Mouse (Mus musculus) CH12.LX (cell line): ENCODE data around the gene Plek2.
A peak's percentile ranks its signal among the peaks of the same experiment; 100 is the strongest.

Experiments used
- CHD2 ChIP-seq: IDR thresholded peaks from 2 replicates; pipeline ENCODE4 v1.6.1; 2011; ENCODE audit warnings: low read length, improper control_type of control experiment
- CTCF ChIP-seq, 2 experiments: IDR thresholded peaks in 1 of 2; conservative IDR thresholded peaks in 1 of 2; 2 replicates each; pipeline ENCODE4 v1.5.1; 2011 to 2012; ENCODE audit warnings: low read depth in 2 of 2, low read length in 2 of 2, improper control_type of control experiment in 1 of 2, inconsistent platforms in 1 of 2, mild to moderate bottlenecking in 1 of 2, moderate library complexity in 1 of 2
- ELF1 ChIP-seq: IDR thresholded peaks from 2 replicates; pipeline ENCODE4 v1.6.1; 2014; ENCODE audit warnings: low read depth, mild to moderate bottlenecking, inconsistent platforms, low read length, improper control_type of control experiment
- MAZ ChIP-seq: IDR thresholded peaks from 2 replicates; pipeline ENCODE4 v1.6.1; 2012; ENCODE audit warnings: low read depth, mild to moderate bottlenecking, inconsistent platforms, low read length, improper control_type of control experiment, moderate library complexity

GRCm38 (mm10) chr12:78906707-78907162, at the start of gene Plek2:
- TF ChIP-seq ELF1 (peak; percentile 48; the same call in 1 of the 2 replicates), CTCF (conservative IDR thresholded peaks at IDR 0.05 in 1 of 2, IDR thresholded peaks at IDR 0.05 in 1 of 2; ENCODE audit: low read depth in 2 of 2, low read length in 2 of 2) (peak in 1 of 2 experiments; percentile 45; a peak in 2 of 4 replicates), CHD2 (no peak), MAZ (no peak)
